Mouse (Mus musculus) embryonic facial prominence, embryonic 14.5 days (tissue): ENCODE data around the gene Dedd. TPM values are rescaled to one million over a fixed set of nuclear protein-coding genes. Genes with fewer than 3 reads are reported as not detected.

Source experiments
- ATAC-seq: fragments of 200-750 bp; cut with Nextera tagmentation; 2 replicates; pipeline ENCODE4 v1.8.0; 2017; ENCODE audit warnings: low read depth, moderate number of reproducible peaks, moderate TSS enrichment
- DNase-seq: peaks from one replicate; pipeline ENCODE4 v3.0.0-alpha.2; 2015; ENCODE audit warnings: low spot score
- H3K27ac ChIP-seq: fragments of 300-500 bp; sonication (generic); replicated peaks from 2 replicates; pipeline ENCODE4 v1.5.1; 2014; ENCODE audit warnings: low read depth, mild to moderate bottlenecking, low read length, moderate library complexity
- H3K27me3 ChIP-seq: fragments of 300-500 bp; sonication (generic); replicated peaks from 2 replicates; pipeline ENCODE4 v1.6.1; 2014; ENCODE audit warnings: low read length; ENCODE audit not compliant: control insufficient read depth, insufficient read depth
- H3K36me3 ChIP-seq: fragments of 300-500 bp; sonication (generic); 2 replicates; pipeline ENCODE4 v1.6.1; 2014; ENCODE audit warnings: low read length, mixed read lengths; ENCODE audit not compliant: control insufficient read depth, insufficient read depth
- H3K4me1 ChIP-seq: fragments of 300-500 bp; sonication (generic); 2 replicates; pipeline ENCODE4 v1.6.1; 2014; ENCODE audit warnings: antibody characterized with exemption, low read length; ENCODE audit not compliant: control insufficient read depth, insufficient read depth
- H3K4me2 ChIP-seq: fragments of 300-500 bp; sonication (generic); 2 replicates; pipeline ENCODE4 v1.6.1; 2014; ENCODE audit warnings: low read depth, mild to moderate bottlenecking, low read length, moderate library complexity, mixed read lengths
- H3K4me3 ChIP-seq: fragments of 300-500 bp; sonication (generic); 2 replicates; pipeline ENCODE4 v1.5.1; 2014; ENCODE audit warnings: low read depth, mild to moderate bottlenecking, low read length
- H3K9ac ChIP-seq: fragments of 300-500 bp; sonication (generic); 2 replicates; pipeline ENCODE4 v1.6.1; 2014; ENCODE audit warnings: low read depth, mild to moderate bottlenecking, low read length, moderate library complexity, mixed read lengths
- H3K9me3 ChIP-seq: fragments of 300-500 bp; sonication (generic); 2 replicates; pipeline ENCODE4 v1.6.1; 2016; ENCODE audit warnings: low read length; ENCODE audit not compliant: control insufficient read depth
- WGBS: fragments of 180-500 bp; shearing (Covaris S2); extraction: QIAGEN DNeasy Blood & Tissue Kit; methylation state at CpG from one replicate; pipeline ENCODE4 v1.1.7; 2014; 5-methylcytosine and 5-hydroxymethylcytosine counted together
- polyA plus RNA-seq: library from polyadenylated mRNA; unstranded; fragments of >200 nt; fragmentation: Nextera tagmentation; extraction: Ambion mirVana; gene quantifications from 2 replicates; pipeline ENCODE4 v1.2.1, GENCODE M21; 2014

Dedd gene
- polyA plus RNA-seq = 46.0 and 52.1 TPM in 2 replicates

GRCm38 (mm10) chr1:171328839-171329432 lies at the start of gene Dedd:
Dedd (plus strand) TSS chr1:171329145.
- under 1% methylated on average over 40 of the region's 48 CpGs for WGBS
- H3K36me3 ChIP-seq = peaks cover 8% of the 10 kb centered on the region; the same call in 1 of the 2 replicates
- DNase-seq = peak; percentile 98
- peak; percentile 95 for ATAC-seq
- peak within 1 kb of the TSS; percentile 98 for H3K27ac ChIP-seq
- H3K27me3 ChIP-seq = no peaks in the 10 kb centered on the region
- peak within 1 kb of the TSS; percentile 83 for H3K4me3 ChIP-seq
- H3K9ac ChIP-seq = peak within 1 kb of the TSS; percentile 98
- H3K9me3 ChIP-seq = no peaks in the 10 kb centered on the region
- peaks cover 18% of the 10 kb centered on the region for H3K4me1 ChIP-seq
- peak within 1 kb of the TSS; percentile 64 for H3K4me2 ChIP-seq

GRCm38 (mm10) chr1:171279721-171280120 lies 49.2 kb upstream of the Dedd start:
- ATAC-seq (no peak), DNase-seq (no peak)
- H3K27ac ChIP-seq = no peak overlapping the region
- peak overlapping the region; percentile 77 for H3K9ac ChIP-seq
- H3K36me3 ChIP-seq = peaks cover 71% of the 10 kb centered on the region
- no peaks in the 10 kb centered on the region for H3K9me3 ChIP-seq
- H3K27me3 ChIP-seq = no peaks in the 10 kb centered on the region
- WGBS = 54% methylated on average over 5 of the region's 5 CpGs
- H3K4me3 ChIP-seq = peak overlapping the region; percentile 66
- peaks cover 15% of the 10 kb centered on the region for H3K4me1 ChIP-seq
- peak overlapping the region; percentile 86 for H3K4me2 ChIP-seq

GRCm38 (mm10) chr1:171280250-171280915 lies 48.6 kb upstream of the Dedd start:
- DNase-seq (no peak), ATAC-seq (peak; percentile 0; the same call in 1 of the 2 replicates)
- peaks cover 71% of the 10 kb centered on the region for H3K36me3 ChIP-seq
- H3K9me3 ChIP-seq = no peaks in the 10 kb centered on the region
- H3K4me3 ChIP-seq = peak overlapping the region; percentile 66
- WGBS = 2% methylated on average over 25 of the region's 25 CpGs
- no peaks in the 10 kb centered on the region for H3K27me3 ChIP-seq
- H3K4me2 ChIP-seq = peak overlapping the region; percentile 86
- H3K4me1 ChIP-seq = peaks cover 15% of the 10 kb centered on the region
- peak overlapping the region; percentile 77 for H3K9ac ChIP-seq
- H3K27ac ChIP-seq = peak overlapping the region; percentile 66

GRCm38 (mm10) chr1:171280916-171281527 lies 47.9 kb upstream of the Dedd start, which contains the start of gene Ppox:
Ppox (minus strand) TSS chr1:171281186.
- no peaks in the 10 kb centered on the region for H3K27me3 ChIP-seq
- DNase-seq (peak; percentile 99), ATAC-seq (peak; percentile 98)
- H3K4me3 ChIP-seq = peak within 1 kb of the TSS; percentile 66
- peak within 1 kb of the TSS; percentile 86 for H3K4me2 ChIP-seq
- peaks cover 71% of the 10 kb centered on the region for H3K36me3 ChIP-seq
- peak within 1 kb of the TSS; percentile 89 for H3K27ac ChIP-seq
- under 1% methylated on average over 26 of the region's 26 CpGs for WGBS
- H3K9me3 ChIP-seq = no peaks in the 10 kb centered on the region
- peak within 1 kb of the TSS; percentile 77 for H3K9ac ChIP-seq
- peaks cover 15% of the 10 kb centered on the region for H3K4me1 ChIP-seq

GRCm38 (mm10) chr1:171281528-171281923 lies 47.4 kb upstream of the Dedd start:
- H3K4me2 ChIP-seq = peak overlapping the region; percentile 86
- DNase-seq (peak; percentile 87), ATAC-seq (peak; percentile 46)
- peaks cover 16% of the 10 kb centered on the region for H3K4me1 ChIP-seq
- H3K27ac ChIP-seq = peak overlapping the region; percentile 89
- no peaks in the 10 kb centered on the region for H3K27me3 ChIP-seq
- peaks cover 71% of the 10 kb centered on the region for H3K36me3 ChIP-seq
- H3K9ac ChIP-seq = peak overlapping the region; percentile 67
- H3K4me3 ChIP-seq = peak overlapping the region; percentile 66
- H3K9me3 ChIP-seq = no peaks in the 10 kb centered on the region
- WGBS = 0% methylated on average over 10 of the region's 10 CpGs

GRCm38 (mm10) chr1:171282086-171282805 lies 46.7 kb upstream of the Dedd start:
- 0 out of 2 replicates have a peak overlapping the region, but pooled peaks have one; percentile 66 for H3K4me3 ChIP-seq
- ATAC-seq (no peak), DNase-seq (no peak)
- H3K36me3 ChIP-seq = peaks cover 65% of the 10 kb centered on the region
- peak overlapping the region; percentile 89 for H3K27ac ChIP-seq
- H3K9ac ChIP-seq = 0 out of 2 replicates have a peak overlapping the region, but pooled peaks have one; percentile 67
- H3K27me3 ChIP-seq = no peaks in the 10 kb centered on the region
- H3K4me1 ChIP-seq = peaks cover 21% of the 10 kb centered on the region
- H3K9me3 ChIP-seq = no peaks in the 10 kb centered on the region
- H3K4me2 ChIP-seq = peak overlapping the region; percentile 86
- WGBS = 76% methylated on average over 18 of the region's 18 CpGs

GRCm38 (mm10) chr1:171283188-171284160 lies 45.5 kb upstream of the Dedd start:
- no peak overlapping the region for H3K9ac ChIP-seq
- WGBS = 91% methylated on average over 18 of the region's 18 CpGs
- no peak overlapping the region for H3K4me3 ChIP-seq
- H3K36me3 ChIP-seq = peaks cover 57% of the 10 kb centered on the region
- no peak overlapping the region for H3K4me2 ChIP-seq
- peaks cover 24% of the 10 kb centered on the region for H3K4me1 ChIP-seq
- H3K9me3 ChIP-seq = no peaks in the 10 kb centered on the region
- DNase-seq (no peak), ATAC-seq (no peak)
- H3K27me3 ChIP-seq = no peaks in the 10 kb centered on the region
- no peak overlapping the region for H3K27ac ChIP-seq
